Mouse (Mus musculus) CD4-positive helper T cell, adult 2 months (primary cell): Measurements from ENCODE around the gene Rars.
A peak's percentile ranks its signal among the peaks of the same experiment; 100 is the strongest.
"Not testable (repeated sequence)": the region's sequence is repeated elsewhere in the genome, so short reads cannot be mapped to it uniquely, and the experiment has no call there.

Experiments
- DNase-seq: peaks from one replicate; pipeline ENCODE4 v3.0.0-alpha.2; 2012; ENCODE audit warnings: low read depth, missing footprints, low spot score

Rars gene

GRCm38 (mm10) chr11:35834022-35834760 is at the start of gene Rars:
Rars (minus strand) TSS chr11:35834506.
- DNase-seq = peak; percentile 95

- no peak for DNase-seq
These were observed 48.5 kb upstream of the Rars start for GRCm38 (mm10) chr11:35882777-35883176.

- DNase-seq = no peak
These were observed 44.2 kb upstream of the Rars start for GRCm38 (mm10) chr11:35878559-35878897.

- DNase-seq = no peak
These were observed 43.6 kb upstream of the Rars start for GRCm38 (mm10) chr11:35877651-35878558.

- DNase-seq = no peak
These were observed 39.4 kb upstream of the Rars start for GRCm38 (mm10) chr11:35873624-35874244.

- DNase-seq = no peak
These were observed 36.7 kb upstream of the Rars start for GRCm38 (mm10) chr11:35870961-35871360.

GRCm38 (mm10) chr11:35866140-35866539 is 31.8 kb upstream of the Rars start:
- DNase-seq = no peak

- no peak for DNase-seq
These were observed 30.8 kb upstream of the Rars start for GRCm38 (mm10) chr11:35864981-35865604.

- DNase-seq = no peak
These were observed 29.3 kb upstream of the Rars start for GRCm38 (mm10) chr11:35863653-35864052.

GRCm38 (mm10) chr11:35857395-35858067 is 23.2 kb upstream of the Rars start:
- no peak for DNase-seq

GRCm38 (mm10) chr11:35856359-35857040 is 22.2 kb upstream of the Rars start:
- DNase-seq = no peak

- DNase-seq = no peak
These were observed 21.3 kb upstream of the Rars start for GRCm38 (mm10) chr11:35855567-35855966.

- no peak for DNase-seq
These were observed 20.6 kb upstream of the Rars start for GRCm38 (mm10) chr11:35854941-35855340.

GRCm38 (mm10) chr11:35853651-35854050 is 19.3 kb upstream of the Rars start:
- no peak for DNase-seq

- DNase-seq = peak; percentile 47
These were observed 18.4 kb upstream of the Rars start for GRCm38 (mm10) chr11:35852731-35853130.

GRCm38 (mm10) chr11:35844299-35844698 is 10.0 kb upstream of the Rars start:
- no peak for DNase-seq

GRCm38 (mm10) chr11:35842560-35842959 is 8.3 kb upstream of the Rars start:
- DNase-seq = peak; percentile 18

GRCm38 (mm10) chr11:35841738-35842325 is 7.5 kb upstream of the Rars start:
- peak; percentile 60 for DNase-seq

- DNase-seq = not testable (repeated sequence)
These were observed 6.5 kb upstream of the Rars start for GRCm38 (mm10) chr11:35840806-35841205.

GRCm38 (mm10) chr11:35840282-35840681 is 6.0 kb upstream of the Rars start:
- peak; percentile 22 for DNase-seq
